Comparison of ENCODE assay signal across 8 mouse cellular contexts in genomic region chr13:112271901-112272537, GRCm38 (mm10). TPM values are rescaled to one million over a fixed set of nuclear protein-coding genes. Genes with fewer than 3 reads are reported as not detected.
DNase-seq lines count a peak whose midpoint lies in the region; ATAC-seq lines count a peak whose summit lies in the region.
"Had no signal": no experiment of that assay in that cellular context is flagged by ENCODE, and none has a peak within 500 bp of the region (broad histone marks: within the 10 kb centered on the region; RNA-seq: fewer than 3 reads in every experiment).

No protein-coding gene starts in this region.

- 0 out of 2 replicates have a peak, but pooled peaks have one; percentile 11 for ATAC-seq in intestine, embryonic 16.5 days
- ATAC-seq in intestine, embryonic 15.5 days = no peak
- ATAC-seq in CD4-positive, CD25-positive, alpha-beta regulatory T cell, adult 4 months = peak; percentile 66
- peak; percentile 46 for ATAC-seq in hindbrain, embryonic 12.5 days (ENCODE audit: low FRiP score)

- no peak overlapping the region for H3K27ac ChIP-seq in intestine, embryonic 16.5 days (ENCODE audit: low read length)
- no peak overlapping the region for H3K27ac ChIP-seq in intestine, embryonic 15.5 days
- H3K27ac ChIP-seq in hindbrain, embryonic 12.5 days = no peak overlapping the region
- H3K27ac ChIP-seq: macrophage had no signal

- H3K4me2 ChIP-seq in intestine, embryonic 16.5 days (ENCODE audit: low read depth, low read length) = no peak overlapping the region
- no peak overlapping the region for H3K4me2 ChIP-seq in intestine, embryonic 15.5 days (replicated peaks)
- H3K4me2 ChIP-seq in hindbrain, embryonic 12.5 days (replicated peaks) = no peak overlapping the region

- no peak overlapping the region for H3K4me3 ChIP-seq in intestine, embryonic 16.5 days (ENCODE audit: low read length)
- no peak overlapping the region for H3K4me3 ChIP-seq in intestine, embryonic 15.5 days (replicated peaks)
- no peak overlapping the region for H3K4me3 ChIP-seq in hindbrain, embryonic 12.5 days

- no peaks in the 10 kb centered on the region for H3K4me1 ChIP-seq in intestine, embryonic 16.5 days (ENCODE audit: control insufficient read depth, insufficient read depth, low read length)
- no peaks in the 10 kb centered on the region for H3K4me1 ChIP-seq in intestine, embryonic 15.5 days (replicated peaks)
- no peaks in the 10 kb centered on the region for H3K4me1 ChIP-seq in hindbrain, embryonic 12.5 days

- H3K27me3 ChIP-seq in intestine, embryonic 16.5 days (replicated peaks; ENCODE audit: control insufficient read depth, insufficient read depth, low read length) = no peaks in the 10 kb centered on the region
- no peaks in the 10 kb centered on the region for H3K27me3 ChIP-seq in intestine, embryonic 15.5 days (replicated peaks)
- H3K27me3 ChIP-seq in hindbrain, embryonic 12.5 days = no peaks in the 10 kb centered on the region

- peak; percentile 76 for DNase-seq in ZHBTc4 (ENCODE audit: low read depth, low spot score)
- DNase-seq in mesoderm, embryonic 11.5 days (ENCODE audit: low read depth, low spot score) = peak; percentile 65
- DNase-seq in frontal cortex, postnatal 14 days (ENCODE audit: low spot score in 2 of 2) = no peak

- H3K36me3 ChIP-seq in intestine, embryonic 16.5 days (ENCODE audit: control insufficient read depth, insufficient read depth, low read length) = no peaks in the 10 kb centered on the region
- H3K36me3 ChIP-seq in intestine, embryonic 15.5 days = no peaks in the 10 kb centered on the region
- no peaks in the 10 kb centered on the region for H3K36me3 ChIP-seq in hindbrain, embryonic 12.5 days

- no peaks in the 10 kb centered on the region for H3K9me3 ChIP-seq in intestine, embryonic 16.5 days (ENCODE audit: control insufficient read depth, low read length)
- H3K9me3 ChIP-seq in intestine, embryonic 15.5 days = no peaks in the 10 kb centered on the region
- H3K9me3 ChIP-seq in hindbrain, embryonic 12.5 days (replicated peaks) = no peaks in the 10 kb centered on the region

- no peak overlapping the region for H3K9ac ChIP-seq in intestine, embryonic 16.5 days (ENCODE audit: low read depth, low read length)
- H3K9ac ChIP-seq in intestine, embryonic 15.5 days = no peak overlapping the region
- H3K9ac ChIP-seq in hindbrain, embryonic 12.5 days = no peak overlapping the region

- WGBS in intestine, embryonic 16.5 days = 24% methylated on average over 5 of the region's 5 CpGs
- whole genome bisulfite sequencing in intestine, embryonic 15.5 days = 27% methylated on average over 5 of the region's 5 CpGs
- 11% methylated on average over 5 of the region's 5 CpGs for WGBS in hindbrain, embryonic 12.5 days

RNA-seq across cellular contexts. Expression of gene Ankrd55, which starts 16.2 kb away (rescaled TPM):
- polyA plus RNA-seq in intestine, embryonic 16.5 days (2015; fragmentation: Nextera tagmentation; extraction: Ambion mirVana) = 0.16 and 0.21 TPM in 2 replicates
- polyA plus RNA-seq in intestine, embryonic 15.5 days (2015; fragmentation: Nextera tagmentation; extraction: Ambion mirVana) = 0.21 and 0.25 TPM in 2 replicates
- 10 to 100 TPM; 12.1 to 14.6 TPM for polyA plus RNA-seq in CD4-positive, CD25-positive, alpha-beta regulatory T cell, adult 4 months (2017; shearing (Covaris generic))
- 2.4 and 2.5 TPM in 2 replicates for polyA plus RNA-seq in hindbrain, embryonic 12.5 days (2016; fragmentation: Nextera tagmentation; extraction: Ambion mirVana)

Comparison
In these comparisons a context has a peak if more than half of its experiments do, and no peak if none do; other contexts are left out.
1. DNase-seq: peak in ZHBTc4 (single experiment) and mesoderm, embryonic 11.5 days (single experiment); none in frontal cortex, postnatal 14 days (0 of 2).